Mouse (Mus musculus): Measurements from ENCODE around the gene Klrb1b.

DNA sequence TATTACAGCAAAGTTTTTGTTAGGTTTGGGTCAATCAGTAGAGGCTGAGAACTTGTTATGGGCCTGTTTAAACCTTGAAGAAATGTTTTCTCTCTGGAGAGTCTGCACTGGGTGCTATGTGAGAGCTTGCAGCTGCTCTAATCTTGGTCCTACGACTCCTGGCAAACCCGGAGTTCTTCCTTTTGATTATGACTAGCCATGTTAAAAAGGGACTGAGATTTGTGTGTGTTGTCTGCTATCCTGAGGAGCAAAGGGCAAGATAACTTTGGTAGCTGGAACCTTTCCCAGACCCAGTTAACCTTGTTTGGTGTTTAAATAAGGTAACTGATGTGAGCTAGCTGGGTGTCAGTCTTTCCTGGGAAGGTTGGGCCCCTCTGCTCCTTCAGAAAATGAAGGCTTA, 24.5 kb upstream of the Klrb1b start:
- TF ChIP-seq CHD2 (IDR thresholded peaks at IDR 0.05; ENCODE audit: low read depth, low read length): no peak
- TF ChIP-seq ZNF384 (IDR thresholded peaks at IDR 0.05; ENCODE audit: low read depth, low read length): no peak

All from ES-E14 (cell line).